Mouse (Mus musculus): ENCODE measurements around the gene Fxyd7. TPM values are rescaled to one million over a fixed set of nuclear protein-coding genes. Genes with fewer than 3 reads are reported as not detected.

Fxyd7 gene
- total RNA-seq, 4 experiments from 2014 or later, result 162 to 173 (median 169) TPM

GRCm38 (mm10) chr7:31077470-31077869 lies 26.2 kb upstream of the Fxyd7 start:
- DNase-seq (ENCODE audit: low spot score in 2 of 2), result peak in 1 of 2 experiments; percentile 71

- no peak for DNase-seq (ENCODE audit: low spot score in 2 of 2)
These were observed 25.2 kb upstream of the Fxyd7 start, which contains the start of gene Fxyd3 for GRCm38 (mm10) chr7:31076492-31076891. Gene Fxyd3, minus strand, starts transcription at chr7:31076704.

GRCm38 (mm10) chr7:31074713-31075069 lies 23.4 kb upstream of the Fxyd7 start:
- DNase-seq (ENCODE audit: low spot score in 2 of 2), result no peak

DNA sequence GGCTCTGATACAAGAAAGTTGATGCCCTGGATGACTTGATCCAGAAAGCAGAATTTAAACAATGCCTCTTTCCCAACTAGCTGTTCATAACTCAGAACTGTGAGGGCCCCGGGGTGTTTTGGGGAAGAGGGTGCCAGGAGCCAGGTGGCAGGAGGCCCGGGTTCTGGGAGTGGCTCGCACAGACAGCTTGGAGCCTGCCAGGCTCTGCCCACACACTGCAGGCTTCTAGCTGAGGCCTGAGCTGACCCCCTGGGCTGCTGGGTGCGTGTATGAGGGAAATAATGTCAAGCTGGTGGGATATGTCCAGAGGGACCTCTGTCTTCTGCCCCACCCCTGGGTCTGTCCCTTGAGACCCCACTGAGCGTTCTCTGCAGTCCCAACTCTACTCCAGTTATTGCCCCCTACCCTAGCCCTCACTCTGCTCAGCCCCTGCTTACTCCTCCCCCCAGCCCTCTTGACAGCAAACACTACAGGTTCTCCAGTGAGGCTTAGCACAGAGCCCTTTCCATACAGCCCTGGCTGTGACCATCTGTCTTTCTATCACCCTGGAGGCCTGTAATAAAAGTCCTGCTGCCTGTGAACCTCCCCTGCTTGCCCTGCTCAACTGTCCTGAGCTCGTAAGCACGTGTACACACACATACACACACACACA lies 22.9 kb upstream of the Fxyd7 start:
- DNase-seq (ENCODE audit: low spot score in 2 of 2), result no peak

DNA sequence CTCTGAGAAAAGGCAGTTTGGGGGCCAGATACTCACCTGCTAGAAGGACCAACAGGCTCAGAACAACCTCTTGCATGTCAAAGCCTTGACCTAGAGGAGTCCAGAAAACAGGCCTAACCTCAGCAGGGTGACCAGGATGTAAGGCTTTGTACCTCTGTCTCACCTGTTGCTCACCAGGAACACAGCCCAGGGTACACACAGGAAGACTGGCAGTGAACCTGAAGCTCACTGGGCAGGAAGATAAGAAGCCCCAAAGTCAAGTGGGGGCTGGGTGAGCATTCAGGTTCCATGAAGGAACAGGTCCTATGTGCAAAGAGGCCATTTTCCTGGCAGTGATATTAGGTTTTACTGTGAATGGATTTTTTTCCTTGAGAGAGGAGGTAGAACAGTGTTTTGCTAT lies 22.3 kb upstream of the Fxyd7 start:
- no peak for DNase-seq (ENCODE audit: low spot score in 2 of 2)

- DNase-seq (ENCODE audit: low spot score in 2 of 2), result no peak
These were observed 21.1 kb upstream of the Fxyd7 start for GRCm38 (mm10) chr7:31072326-31072725.

GRCm38 (mm10) chr7:31070324-31070723 lies 19.1 kb upstream of the Fxyd7 start:
- no peak for DNase-seq (ENCODE audit: low spot score in 2 of 2)

- no peak for DNase-seq (ENCODE audit: low spot score in 2 of 2)
These were observed 18.2 kb upstream of the Fxyd7 start for GRCm38 (mm10) chr7:31069491-31069890.

DNA sequence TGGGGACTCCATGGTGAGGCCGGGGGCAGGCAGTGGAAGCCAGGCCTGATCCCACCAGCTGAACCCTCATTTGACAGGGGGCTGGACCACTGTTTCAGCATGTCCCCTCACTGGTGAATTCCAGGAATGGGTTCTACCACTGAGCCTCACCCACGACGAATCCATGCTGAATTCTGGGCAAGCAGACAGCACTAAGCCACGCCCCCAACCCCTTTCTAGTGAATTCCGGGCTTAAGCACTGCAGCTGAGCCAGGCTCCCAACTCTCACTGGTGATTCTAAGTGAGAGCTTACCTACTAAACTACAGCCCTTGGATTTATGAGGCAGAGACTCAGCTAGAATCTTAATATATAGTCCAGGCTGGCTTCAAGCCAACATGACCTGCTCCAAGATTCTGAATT lies 16.6 kb upstream of the Fxyd7 start:
- DNase-seq (ENCODE audit: low spot score in 2 of 2), result no peak

DNA sequence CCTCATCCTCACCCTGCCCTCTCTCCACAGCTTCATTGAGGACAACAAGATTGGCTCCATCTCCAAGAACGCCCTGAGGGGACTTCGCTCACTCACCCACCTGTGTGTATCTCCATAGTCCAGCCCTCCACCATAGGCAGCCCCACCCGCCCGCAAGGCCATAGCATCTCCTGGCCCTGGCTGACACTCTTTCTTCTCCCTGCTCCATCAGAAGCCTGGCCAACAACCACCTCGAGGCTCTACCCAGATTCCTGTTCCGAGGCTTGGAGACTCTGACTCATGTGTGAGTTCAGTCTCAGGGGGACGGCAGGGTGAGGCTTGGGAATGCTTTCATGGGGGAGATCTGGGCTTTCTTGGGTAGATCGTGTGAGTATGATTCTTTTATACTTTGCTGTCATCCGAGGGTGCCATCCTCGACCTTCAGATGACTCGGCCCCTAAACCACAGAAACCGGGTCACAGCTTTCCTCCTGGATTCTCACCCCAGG lies 11.8 kb upstream of the Fxyd7 start:
- DNase-seq (ENCODE audit: low spot score in 2 of 2), result no peak

- no peak for DNase-seq (ENCODE audit: low spot score in 2 of 2)
These were observed 9.3 kb upstream of the Fxyd7 start for GRCm38 (mm10) chr7:31060621-31061010.

GRCm38 (mm10) chr7:31059919-31060620 lies 8.8 kb upstream of the Fxyd7 start:
- no peak for DNase-seq (ENCODE audit: low spot score in 2 of 2)

GRCm38 (mm10) chr7:31059108-31059507 lies 7.8 kb upstream of the Fxyd7 start, which contains the start of gene Lgi4:
Gene Lgi4, plus strand, starts transcription at chr7:31059342.
- DNase-seq (ENCODE audit: low spot score in 2 of 2), result peak; percentile 76 to 80

- no peak for DNase-seq (ENCODE audit: low spot score in 2 of 2)
These were observed 6.9 kb upstream of the Fxyd7 start for GRCm38 (mm10) chr7:31058211-31058610.

GRCm38 (mm10) chr7:31057730-31058129 lies 6.5 kb upstream of the Fxyd7 start:
- no peak for DNase-seq (ENCODE audit: low spot score in 2 of 2)

- DNase-seq (ENCODE audit: low spot score in 2 of 2), result no peak
These were observed 5.8 kb upstream of the Fxyd7 start, which contains the start of gene Fxyd1 for GRCm38 (mm10) chr7:31057071-31057470. Gene Fxyd1, minus strand, starts transcription at chr7:31057199.

GRCm38 (mm10) chr7:31056448-31056847 lies 5.2 kb upstream of the Fxyd7 start:
- DNase-seq (ENCODE audit: low spot score in 2 of 2), result no peak

- DNase-seq (ENCODE audit: low spot score in 2 of 2), result no peak
These were observed 4.6 kb upstream of the Fxyd7 start for GRCm38 (mm10) chr7:31055883-31056282.

- DNase-seq (ENCODE audit: low spot score in 2 of 2), result no peak
These were observed 4.1 kb upstream of the Fxyd7 start for GRCm38 (mm10) chr7:31055354-31055824.

DNA sequence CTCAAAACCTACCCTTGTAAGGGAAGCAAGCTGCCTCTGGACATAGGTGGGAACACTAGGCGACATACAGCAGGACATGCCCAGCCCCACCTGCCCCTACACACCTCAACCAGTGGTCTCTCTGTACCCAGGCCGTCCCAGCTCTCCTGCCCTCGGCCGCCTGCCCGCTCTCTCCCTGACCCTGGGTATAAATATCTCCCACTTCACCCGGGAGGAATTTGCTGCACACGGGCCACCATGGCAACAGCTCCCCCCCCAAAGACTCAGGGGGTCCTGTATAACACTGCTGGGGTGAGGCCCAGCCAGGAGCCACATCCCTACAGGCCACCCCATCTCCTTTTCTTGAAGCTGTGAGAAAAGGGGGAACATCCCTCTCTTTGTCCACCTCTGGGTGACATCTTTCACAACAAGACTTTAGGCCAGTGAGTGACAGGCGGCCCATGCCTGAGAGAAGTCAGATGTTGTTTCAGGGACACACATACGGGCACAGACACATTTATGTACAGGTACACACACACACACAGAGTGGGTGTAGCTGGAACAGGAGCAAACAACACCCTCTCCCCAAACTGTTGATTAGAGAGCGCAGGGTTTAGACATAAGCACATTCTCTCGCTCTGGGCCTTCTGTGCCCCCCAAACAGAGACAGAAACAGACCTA lies 3.5 kb upstream of the Fxyd7 start:
- no peak for DNase-seq (ENCODE audit: low spot score in 2 of 2)

- DNase-seq (ENCODE audit: low spot score in 2 of 2), result no peak
These were observed 2.7 kb upstream of the Fxyd7 start for GRCm38 (mm10) chr7:31053882-31054447.
